Mouse (Mus musculus): Measurements from ENCODE around the gene Cel.
A peak's percentile ranks its signal among the peaks of the same experiment; 100 is the strongest.

The Cel gene

DNA sequence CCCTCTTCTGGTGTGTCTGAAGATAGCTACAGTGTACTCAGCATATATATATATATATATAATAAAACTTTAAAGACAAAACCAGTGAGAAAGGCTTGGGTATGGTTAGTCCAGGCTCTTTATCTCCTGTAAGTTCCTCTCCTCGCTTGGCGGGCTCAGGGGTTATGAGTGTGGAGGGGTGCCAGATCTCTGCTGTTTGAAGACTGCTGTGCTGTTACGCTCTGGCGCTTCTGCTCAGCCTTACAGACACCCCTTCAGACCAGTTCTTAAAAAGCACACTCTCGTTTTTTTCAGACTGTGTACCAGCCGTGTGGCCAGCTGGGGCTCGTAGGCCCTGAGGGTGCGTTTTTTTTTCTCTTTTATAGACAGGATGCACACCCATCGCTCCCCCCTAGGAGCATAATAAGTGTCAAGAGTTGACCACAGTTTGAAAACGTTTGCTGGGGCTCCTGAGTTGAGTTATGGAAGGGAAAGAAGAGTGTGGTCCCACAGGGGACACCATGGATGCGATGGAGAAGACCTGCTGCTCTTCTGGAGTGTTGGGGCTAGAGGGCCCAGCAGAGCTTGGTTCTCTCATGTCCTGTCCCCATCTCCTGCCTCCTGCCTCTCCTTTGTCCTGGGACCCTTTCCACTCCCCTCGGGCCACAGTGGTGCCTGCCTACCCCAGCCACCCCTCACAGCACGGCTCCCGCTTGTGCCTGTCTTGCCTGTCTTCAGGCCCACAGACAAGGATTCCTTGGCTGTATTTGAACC lies 42.8 kb upstream of the Cel start:
- Histone ChIP-seq H3K4me3 (replicated peaks; ENCODE audit: low read length) (0 out of 2 replicates have a peak overlapping the region, but pooled peaks have one; percentile 13), H3K4me1 (replicated peaks; ENCODE audit: low read depth, low read length) (peaks cover 55% of the 10 kb centered on the region), H3K27me3 (ENCODE audit: insufficient read depth, low read length) (peaks cover 41% of the 10 kb centered on the region), H3K9me3 (ENCODE audit: low read length) (no peaks in the 10 kb centered on the region), H3K36me3 (ENCODE audit: insufficient read depth, low read length) (no peaks in the 10 kb centered on the region)
- no peak for TF ChIP-seq NANOG (IDR thresholded peaks at IDR 0.05; ENCODE audit: borderline replicate concordance, low read length)
- no peak for TF ChIP-seq POU5F1 (IDR thresholded peaks at IDR 0.05; ENCODE audit: borderline replicate concordance, low read length)
- TF ChIP-seq CTCF (conservative IDR thresholded peaks at IDR 0.05; ENCODE audit: low read length), result no peak

- Histone ChIP-seq H3K36me3 (ENCODE audit: insufficient read depth, low read length) (no peaks in the 10 kb centered on the region), H3K9me3 (ENCODE audit: low read length) (no peaks in the 10 kb centered on the region), H3K4me3 (replicated peaks; ENCODE audit: low read length) (no peak overlapping the region), H3K4me1 (replicated peaks; ENCODE audit: low read depth, low read length) (peaks cover 39% of the 10 kb centered on the region), H3K27me3 (ENCODE audit: insufficient read depth, low read length) (peaks cover 50% of the 10 kb centered on the region)
- no peak for TF ChIP-seq NANOG (IDR thresholded peaks at IDR 0.05; ENCODE audit: borderline replicate concordance, low read length)
- no peak for TF ChIP-seq CTCF (conservative IDR thresholded peaks at IDR 0.05; ENCODE audit: low read length)
- TF ChIP-seq POU5F1 (IDR thresholded peaks at IDR 0.05; ENCODE audit: borderline replicate concordance, low read length), result no peak
These were observed 40.3 kb upstream of the Cel start for GRCm38 (mm10) chr2:28603542-28603941.

DNA sequence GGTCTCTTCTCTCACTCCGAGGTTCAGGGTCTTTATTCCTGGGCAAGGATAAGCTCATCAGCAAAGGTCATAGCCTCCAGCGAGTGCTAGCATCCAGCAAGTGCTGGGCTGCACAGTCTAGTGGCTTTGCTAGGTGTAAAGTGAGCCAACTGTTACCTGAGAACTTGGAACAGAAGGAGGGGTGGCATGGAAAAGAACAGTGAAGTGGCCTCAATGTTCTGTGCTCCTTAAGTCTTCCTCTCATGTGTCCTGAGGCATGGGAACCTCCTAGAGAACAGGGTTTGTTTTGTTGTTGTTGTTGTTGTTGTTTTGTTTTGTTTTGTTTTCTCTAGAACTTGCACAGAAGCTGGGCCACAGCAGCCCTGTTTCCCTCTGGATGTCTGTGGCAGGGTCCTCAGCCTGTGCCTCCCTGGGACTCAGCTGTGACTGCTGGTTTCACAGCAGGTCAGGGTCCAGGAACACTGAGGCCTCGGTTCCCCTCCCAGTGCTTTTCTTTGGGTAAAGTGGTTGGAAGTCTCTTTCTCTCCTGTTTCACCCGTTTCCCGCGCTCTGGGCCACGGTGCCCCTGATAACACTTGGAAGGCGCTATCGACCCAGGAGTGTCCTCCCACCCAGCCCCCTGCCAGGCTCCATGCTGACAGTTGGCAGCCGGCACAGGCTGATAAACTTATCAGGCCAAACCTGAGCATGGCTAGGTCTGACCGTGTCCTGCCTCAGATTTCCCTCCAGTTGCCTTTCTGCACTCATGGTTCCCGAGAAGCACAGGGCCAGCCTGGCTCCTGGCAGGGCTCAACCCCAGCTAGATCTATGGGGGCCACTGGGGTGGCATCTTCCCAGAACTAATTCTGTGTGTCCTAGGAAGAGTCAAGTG lies 38.8 kb upstream of the Cel start:
- Histone ChIP-seq H3K27me3 (ENCODE audit: insufficient read depth, low read length) (peaks cover 58% of the 10 kb centered on the region), H3K36me3 (ENCODE audit: insufficient read depth, low read length) (no peaks in the 10 kb centered on the region), H3K9me3 (ENCODE audit: low read length) (no peaks in the 10 kb centered on the region), H3K4me1 (replicated peaks; ENCODE audit: low read depth, low read length) (peaks cover 39% of the 10 kb centered on the region), H3K4me3 (replicated peaks; ENCODE audit: low read length) (no peak overlapping the region)
- TF ChIP-seq POU5F1 (IDR thresholded peaks at IDR 0.05; ENCODE audit: borderline replicate concordance, low read length), result no peak
- no peak for TF ChIP-seq CTCF (conservative IDR thresholded peaks at IDR 0.05; ENCODE audit: low read length)
- no peak for TF ChIP-seq NANOG (IDR thresholded peaks at IDR 0.05; ENCODE audit: borderline replicate concordance, low read length)

DNA sequence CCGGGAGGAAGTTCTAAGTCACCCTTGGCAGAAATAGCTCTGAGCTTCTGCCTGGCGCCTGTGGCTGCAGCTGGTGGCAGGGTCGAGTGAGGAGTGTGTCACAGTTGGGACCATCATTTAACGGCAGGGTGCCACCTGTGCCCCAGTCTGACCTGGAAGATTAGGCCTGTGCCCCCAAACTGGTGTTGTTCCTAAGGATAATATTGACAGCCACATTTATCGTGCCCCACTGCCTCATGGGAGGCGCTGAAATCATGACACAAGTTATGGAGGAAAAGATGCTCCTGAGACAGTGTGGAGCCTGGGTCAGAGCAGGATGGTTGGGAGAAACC lies 36.3 kb upstream of the Cel start:
- Histone ChIP-seq H3K36me3 (ENCODE audit: insufficient read depth, low read length) (no peaks in the 10 kb centered on the region), H3K9me3 (ENCODE audit: low read length) (no peaks in the 10 kb centered on the region), H3K27me3 (ENCODE audit: insufficient read depth, low read length) (peaks cover 51% of the 10 kb centered on the region), H3K4me1 (replicated peaks; ENCODE audit: low read depth, low read length) (peaks cover 26% of the 10 kb centered on the region), H3K4me3 (replicated peaks; ENCODE audit: low read length) (no peak overlapping the region)
- TF ChIP-seq CTCF (conservative IDR thresholded peaks at IDR 0.05; ENCODE audit: low read length) (no peak), NANOG (IDR thresholded peaks at IDR 0.05; ENCODE audit: borderline replicate concordance, low read length) (no peak), POU5F1 (IDR thresholded peaks at IDR 0.05; ENCODE audit: borderline replicate concordance, low read length) (no peak)

DNA sequence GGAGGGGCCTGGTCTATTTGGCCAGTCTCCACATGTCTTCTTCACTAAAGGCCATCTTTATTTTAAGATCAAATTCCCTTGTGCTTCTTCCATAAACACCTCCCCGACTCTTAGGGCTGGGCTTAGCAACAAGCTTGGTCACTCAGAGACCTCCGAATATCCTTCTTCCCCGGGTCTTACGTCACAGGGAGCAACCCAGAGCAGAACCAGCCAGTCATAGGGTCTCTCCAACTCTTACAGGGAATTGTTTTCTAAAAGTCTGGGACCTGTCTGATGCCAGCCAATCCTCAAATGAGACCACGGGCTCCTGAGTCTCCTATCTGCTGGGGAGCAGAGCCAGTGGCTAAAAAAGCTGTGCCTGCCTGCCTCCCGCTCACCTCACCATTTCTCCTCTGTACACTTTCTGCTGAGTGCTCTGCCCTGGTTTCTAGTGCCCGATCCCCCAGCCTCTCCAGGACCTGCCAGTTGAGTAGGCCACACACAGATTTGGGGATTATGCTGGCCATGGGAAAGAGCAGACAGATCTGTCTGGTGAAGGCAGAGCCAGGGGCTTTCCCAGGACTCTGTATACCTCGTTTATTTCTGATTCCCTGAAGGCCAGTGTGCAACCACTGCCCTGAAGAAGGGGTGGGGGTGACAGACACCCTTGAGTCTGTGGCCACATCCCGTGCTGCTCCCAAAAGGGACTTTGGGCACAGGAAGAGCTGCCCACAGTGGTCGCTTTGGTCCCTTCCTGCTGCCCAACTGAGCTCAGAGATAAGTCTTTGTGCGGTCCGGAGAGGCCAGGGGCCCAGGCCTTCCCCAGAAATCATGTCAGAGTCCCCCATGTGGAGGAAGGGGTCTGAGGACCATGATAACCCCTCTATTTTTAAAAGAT lies 35.7 kb upstream of the Cel start:
- peaks cover 26% of the 10 kb centered on the region for H3K4me1 ChIP-seq (replicated peaks; ENCODE audit: low read depth, low read length)
- no peak for TF ChIP-seq NANOG (IDR thresholded peaks at IDR 0.05; ENCODE audit: borderline replicate concordance, low read length)
- TF ChIP-seq POU5F1 (IDR thresholded peaks at IDR 0.05; ENCODE audit: borderline replicate concordance, low read length), result no peak
- no peak for TF ChIP-seq CTCF (conservative IDR thresholded peaks at IDR 0.05; ENCODE audit: low read length)
- H3K36me3 ChIP-seq (ENCODE audit: insufficient read depth, low read length), result no peaks in the 10 kb centered on the region
- no peak overlapping the region for H3K4me3 ChIP-seq (replicated peaks; ENCODE audit: low read length)
- no peaks in the 10 kb centered on the region for H3K9me3 ChIP-seq (ENCODE audit: low read length)
- H3K27me3 ChIP-seq (ENCODE audit: insufficient read depth, low read length), result peaks cover 52% of the 10 kb centered on the region

- H3K4me3 ChIP-seq (replicated peaks; ENCODE audit: low read length), result 0 out of 2 replicates have a peak overlapping the region, but pooled peaks have one; percentile 1
- H3K9me3 ChIP-seq (ENCODE audit: low read length), result no peaks in the 10 kb centered on the region
- TF ChIP-seq CTCF (conservative IDR thresholded peaks at IDR 0.05; ENCODE audit: low read length) (no peak), NANOG (IDR thresholded peaks at IDR 0.05; ENCODE audit: borderline replicate concordance, low read length) (no peak), POU5F1 (IDR thresholded peaks at IDR 0.05; ENCODE audit: borderline replicate concordance, low read length) (no peak)
- H3K36me3 ChIP-seq (ENCODE audit: insufficient read depth, low read length), result no peaks in the 10 kb centered on the region
- peaks cover 54% of the 10 kb centered on the region for H3K27me3 ChIP-seq (ENCODE audit: insufficient read depth, low read length)
- H3K4me1 ChIP-seq (replicated peaks; ENCODE audit: low read depth, low read length), result peaks cover 33% of the 10 kb centered on the region
These were observed 34.7 kb upstream of the Cel start for GRCm38 (mm10) chr2:28597733-28598547.

DNA sequence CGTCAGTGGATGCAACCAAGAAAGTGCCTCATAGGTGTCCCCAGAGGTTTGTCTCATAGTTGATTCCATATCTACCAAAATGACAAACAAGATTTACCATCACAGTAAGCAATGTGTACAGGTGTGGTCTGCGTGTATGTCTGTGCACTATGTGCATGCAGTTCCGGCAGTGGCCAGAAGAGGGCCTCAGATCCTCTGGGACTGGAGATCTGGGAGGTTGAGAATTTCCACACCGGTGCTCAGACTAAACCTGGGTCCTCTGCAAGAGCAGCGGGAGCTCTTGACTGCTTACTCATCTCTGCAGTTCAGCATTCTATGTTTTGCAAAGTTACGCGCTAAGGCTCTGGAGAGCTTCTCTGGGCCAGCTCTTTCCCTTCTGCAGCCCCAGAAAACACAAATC lies 33.8 kb upstream of the Cel start:
- Histone ChIP-seq H3K36me3 (ENCODE audit: insufficient read depth, low read length) (no peaks in the 10 kb centered on the region), H3K4me1 (replicated peaks; ENCODE audit: low read depth, low read length) (peaks cover 30% of the 10 kb centered on the region), H3K4me3 (replicated peaks; ENCODE audit: low read length) (no peak overlapping the region), H3K9me3 (ENCODE audit: low read length) (no peaks in the 10 kb centered on the region), H3K27me3 (ENCODE audit: insufficient read depth, low read length) (peaks cover 50% of the 10 kb centered on the region)
- no peak for TF ChIP-seq POU5F1 (IDR thresholded peaks at IDR 0.05; ENCODE audit: borderline replicate concordance, low read length)
- peak; percentile 96 for TF ChIP-seq CTCF (conservative IDR thresholded peaks at IDR 0.05; ENCODE audit: low read length)
- TF ChIP-seq NANOG (IDR thresholded peaks at IDR 0.05; ENCODE audit: borderline replicate concordance, low read length), result no peak

Measured in E14TG2a.4 (cell line).